Mouse (Mus musculus) bone marrow macrophage, adult 2 months (primary cell): Measurements from ENCODE around the gene Pop4. TPM values are rescaled to one million over a fixed set of nuclear protein-coding genes. Genes with fewer than 3 reads are reported as not detected.

Experiments
- H3K27ac ChIP-seq: 2 replicates; pipeline ENCODE4 v1.5.1; 2012; ENCODE audit warnings: low read depth, low read length; ENCODE audit not compliant: insufficient read depth
- H3K4me1 ChIP-seq: 2 replicates; pipeline ENCODE4 v1.6.1; 2012; ENCODE audit warnings: low read length; ENCODE audit not compliant: control insufficient read depth, insufficient read depth
- H3K4me3 ChIP-seq: 2 replicates; pipeline ENCODE4 v1.5.1; 2012; ENCODE audit warnings: mild to moderate bottlenecking, low read length, moderate library complexity; ENCODE audit not compliant: insufficient read depth
- CTCF ChIP-seq: IDR thresholded peaks from 2 replicates; pipeline ENCODE4 v1.5.1; 2012; ENCODE audit warnings: low read depth, mild to moderate bottlenecking, low read length, moderate library complexity
- POLR2A ChIP-seq: IDR thresholded peaks from 2 replicates; pipeline ENCODE4 v1.6.1; 2012; ENCODE audit warnings: mild to moderate bottlenecking, low read depth, low read length, borderline replicate concordance
- polyA plus RNA-seq: library from polyadenylated mRNA; stranded (reverse); fragments of >200 nt; gene quantifications from 2 replicates; pipeline ENCODE4 v1.2.4, GENCODE M21; 2012; ENCODE audit not compliant: missing spikeins, insufficient read depth, insufficient read length

Pop4 gene
- polyA plus RNA-seq, 1 experiment: 22.9 TPM

DNA sequence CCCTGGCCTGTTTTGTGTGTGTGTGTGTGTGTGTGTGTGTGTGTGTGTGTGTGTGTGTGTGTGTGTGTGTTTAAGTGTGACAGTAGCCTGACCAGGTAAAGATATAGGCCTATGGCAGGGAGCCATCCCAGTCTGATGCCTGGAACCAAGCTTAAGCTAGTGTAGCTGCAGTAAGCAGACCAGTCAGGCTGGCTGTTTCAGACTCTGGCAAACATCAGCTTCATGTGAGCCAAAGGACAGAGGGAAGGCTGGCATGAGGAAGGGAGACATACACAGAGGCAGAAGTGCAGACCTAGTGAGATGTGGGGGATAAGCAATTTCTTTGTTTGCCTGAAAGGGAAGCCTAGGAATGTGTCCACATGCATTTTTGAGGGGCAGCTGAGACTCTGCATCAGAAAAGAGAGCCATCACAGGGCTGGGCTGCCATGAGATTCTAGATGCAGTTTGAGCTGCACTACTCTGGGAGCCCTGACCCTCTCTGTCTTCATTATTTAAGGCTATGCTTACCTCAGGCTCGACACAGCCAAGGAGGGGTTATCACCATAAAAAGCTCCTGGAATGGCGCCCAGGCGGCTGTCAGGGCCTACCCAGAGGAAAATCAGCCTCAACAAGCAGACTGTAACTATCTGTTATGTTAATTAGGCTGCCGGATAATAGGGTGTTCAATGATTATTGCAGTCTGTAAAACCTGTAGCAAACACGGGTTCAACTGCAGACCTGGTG is 19.6 kb downstream of the Pop4 start:
- TF ChIP-seq POLR2A (no peak), CTCF (no peak)
- Histone ChIP-seq H3K4me1 (no peaks in the 10 kb centered on the region), H3K27ac (no peak overlapping the region), H3K4me3 (no peak overlapping the region)

DNA sequence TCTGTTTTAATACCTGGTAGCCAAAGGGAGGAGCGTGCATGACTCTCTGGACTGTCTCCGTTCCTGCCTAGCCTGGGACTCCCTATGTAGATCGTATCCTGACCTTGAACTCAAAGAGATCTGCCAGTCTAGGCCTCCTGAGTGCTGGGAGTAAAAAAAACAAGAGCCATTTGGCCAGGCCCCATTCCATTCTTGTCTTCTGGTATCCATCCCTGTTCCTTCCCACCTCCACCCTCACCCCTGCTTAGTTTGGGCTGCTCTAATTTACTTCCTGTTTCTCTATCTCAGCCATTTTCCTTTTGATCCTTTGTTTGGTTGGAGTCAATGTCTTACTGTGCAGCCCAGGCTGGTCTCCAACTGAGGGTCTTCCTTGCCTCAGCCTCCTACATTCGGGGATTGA is 28.8 kb downstream of the Pop4 start:
- no peak overlapping the region for H3K27ac ChIP-seq
- no peaks in the 10 kb centered on the region for H3K4me1 ChIP-seq
- TF ChIP-seq POLR2A: no peak
- no peak for TF ChIP-seq CTCF
- no peak overlapping the region for H3K4me3 ChIP-seq

DNA sequence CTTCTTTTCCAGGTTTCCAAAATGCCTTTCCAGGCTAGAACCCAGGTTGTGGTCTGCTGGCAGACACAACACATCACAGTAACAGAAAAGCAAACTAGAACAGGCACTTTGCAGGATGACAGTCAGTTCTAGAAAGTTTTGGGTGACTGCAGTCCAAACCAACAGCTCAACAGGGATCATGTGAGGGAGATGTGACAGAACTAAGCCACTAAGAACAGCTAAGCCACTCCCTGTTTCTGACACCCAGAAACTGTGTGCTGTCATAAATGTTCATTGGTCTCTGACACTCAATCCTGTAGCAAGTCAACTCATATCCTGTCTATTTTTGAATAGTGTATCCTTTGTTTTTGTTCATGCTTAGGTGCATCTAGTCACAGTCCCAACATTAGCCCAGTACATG is 34.1 kb downstream of the Pop4 start:
- H3K27ac ChIP-seq: no peak overlapping the region
- H3K4me3 ChIP-seq: no peak overlapping the region
- TF ChIP-seq POLR2A: no peak
- no peak for TF ChIP-seq CTCF
- H3K4me1 ChIP-seq: no peaks in the 10 kb centered on the region

DNA sequence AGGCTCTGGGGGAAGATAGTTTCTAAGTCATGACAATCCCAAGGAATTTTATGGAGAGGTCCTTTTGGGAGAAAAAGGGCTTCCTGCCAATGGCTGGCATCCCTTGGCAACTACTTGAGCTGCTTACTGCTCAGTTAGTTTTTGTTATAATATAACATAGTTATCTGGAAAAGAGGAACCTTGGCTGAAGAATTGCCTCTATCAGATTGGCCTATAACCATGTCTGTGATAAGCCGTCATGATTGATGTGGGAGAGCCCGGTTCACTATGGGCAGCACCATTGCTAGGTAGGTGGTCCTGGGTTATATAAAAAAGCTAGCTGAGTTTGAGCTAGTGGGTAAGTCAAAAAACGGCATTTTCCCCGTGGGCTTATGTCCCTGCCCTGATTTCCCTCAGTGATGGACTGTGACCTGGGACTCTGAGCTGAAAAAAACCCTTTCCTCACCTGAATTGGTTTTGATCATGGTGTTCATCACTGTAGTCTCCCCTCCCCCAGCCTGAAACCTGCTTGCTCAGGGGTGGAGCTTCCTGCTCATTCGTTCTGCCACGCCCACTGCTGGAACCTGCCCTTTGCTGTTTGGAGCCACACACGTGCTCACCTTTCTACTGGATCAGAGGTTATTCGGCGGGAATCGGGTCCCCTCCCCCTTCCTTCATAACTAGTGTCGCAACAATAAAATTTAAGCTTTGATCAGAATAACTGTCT is 34.7 kb downstream of the Pop4 start:
- TF ChIP-seq POLR2A (no peak), CTCF (no peak)
- H3K27ac ChIP-seq: no peak overlapping the region
- no peaks in the 10 kb centered on the region for H3K4me1 ChIP-seq
- H3K4me3 ChIP-seq: no peak overlapping the region

DNA sequence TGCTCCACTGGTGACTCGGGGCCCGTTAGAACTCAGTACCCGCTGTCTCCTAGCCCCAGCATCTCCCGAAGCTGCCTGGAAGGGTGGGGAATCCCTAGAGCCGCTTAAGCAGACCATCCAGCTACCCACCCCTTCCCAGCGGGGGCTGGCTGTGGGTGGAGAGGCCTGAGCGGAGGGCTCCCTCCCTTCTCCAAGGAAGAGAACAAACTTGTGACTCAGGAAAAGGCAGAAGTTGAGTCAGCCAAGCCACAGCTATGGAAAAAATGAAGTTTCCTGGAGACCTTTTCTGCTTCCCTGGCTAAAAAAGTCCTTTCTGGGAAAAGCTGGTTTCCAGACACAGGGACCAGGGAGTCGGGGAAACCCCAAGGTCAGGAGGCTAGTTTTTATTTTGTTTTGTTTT is 40.9 kb downstream of the Pop4 start:
- Histone ChIP-seq H3K4me3 (no peak overlapping the region), H3K4me1 (peaks cover 7% of the 10 kb centered on the region), H3K27ac (no peak overlapping the region)
- TF ChIP-seq CTCF (no peak), POLR2A (no peak)

DNA sequence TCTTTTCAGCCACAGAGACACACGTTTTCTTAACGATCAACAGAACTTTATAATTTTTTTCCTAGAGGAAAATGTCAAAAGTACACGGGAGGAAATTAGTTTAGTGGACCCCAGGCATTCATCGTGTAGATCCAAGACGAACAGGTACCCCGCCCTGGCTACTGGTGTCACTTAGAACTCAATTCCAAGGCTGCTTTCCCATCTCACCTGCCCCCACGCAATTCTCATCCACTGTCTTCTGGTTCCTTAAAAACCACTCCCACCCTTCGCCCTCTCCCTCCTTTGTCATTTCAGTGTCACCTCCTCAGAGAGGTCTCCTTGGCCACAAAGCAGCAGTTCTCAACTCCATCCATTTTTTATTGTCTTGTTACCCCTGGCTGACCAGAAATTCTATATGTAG is 42.9 kb downstream of the Pop4 start:
- Histone ChIP-seq H3K4me1 (peaks cover 7% of the 10 kb centered on the region), H3K27ac (no peak overlapping the region), H3K4me3 (peak overlapping the region; percentile 63)
- TF ChIP-seq POLR2A (no peak), CTCF (no peak)

DNA sequence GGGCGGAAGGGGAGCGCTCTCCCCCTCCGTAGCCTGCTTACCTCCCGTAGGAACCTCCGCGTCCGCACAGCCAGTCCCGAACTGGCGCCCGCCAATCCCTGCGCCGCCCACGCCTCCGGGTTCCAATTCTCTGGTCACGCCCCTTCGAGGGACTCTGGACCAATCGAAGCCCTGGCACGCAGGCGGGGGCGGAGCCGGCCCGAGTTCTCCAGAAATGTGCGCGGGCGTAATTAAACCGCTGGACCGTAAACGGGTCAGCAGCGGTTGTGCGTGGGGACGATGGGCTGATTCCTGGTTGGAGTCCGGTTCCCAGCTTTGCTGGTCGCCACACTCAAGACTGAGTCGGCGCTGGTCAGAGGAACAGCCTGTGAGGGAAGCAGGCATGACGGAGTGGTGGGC is 43.3 kb downstream of the Pop4 start, which contains the start of gene Plekhf1:
Gene Plekhf1, minus strand, starts transcription at position 117 of the 399 bp plus-strand sequence.
- Histone ChIP-seq H3K27ac (no peak within 1 kb of the TSS), H3K4me3 (peak within 1 kb of the TSS; percentile 63), H3K4me1 (peaks cover 7% of the 10 kb centered on the region)
- no peak for TF ChIP-seq CTCF
- TF ChIP-seq POLR2A: no peak

DNA sequence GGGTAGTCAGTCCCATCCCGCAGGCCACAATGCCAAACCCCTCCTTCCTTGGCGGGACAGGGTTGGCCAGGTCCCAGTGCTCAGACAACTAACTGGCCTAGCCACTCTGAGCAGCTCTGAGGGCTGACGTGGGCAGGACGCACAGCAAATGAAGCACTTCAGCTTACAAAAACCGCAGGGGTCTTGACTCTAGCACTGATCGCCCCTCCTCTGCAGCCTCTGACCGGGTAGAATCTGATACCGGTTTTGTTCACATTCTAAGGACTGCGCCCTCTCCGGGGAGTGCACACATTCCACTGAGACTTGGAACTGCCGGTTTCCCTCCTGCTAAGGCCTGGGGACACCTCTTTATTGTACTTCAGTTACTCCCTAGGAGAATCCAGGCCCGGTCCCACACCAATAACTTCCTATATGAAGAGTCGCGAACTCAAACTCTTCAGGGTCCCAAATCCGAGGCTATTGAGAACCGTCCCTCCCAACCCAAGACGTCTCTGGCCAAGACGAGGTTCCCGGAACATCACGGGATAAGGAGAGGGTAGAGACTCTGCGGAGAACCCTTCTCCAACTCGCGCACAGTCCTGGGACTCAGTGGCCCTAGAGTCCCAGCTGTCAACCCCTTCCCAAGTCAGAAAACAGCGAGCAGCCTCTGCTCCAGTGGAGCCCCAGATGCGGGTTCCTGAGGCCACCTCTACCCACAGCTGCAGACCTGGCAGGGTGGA is 43.9 kb downstream of the Pop4 start:
- peaks cover 7% of the 10 kb centered on the region for H3K4me1 ChIP-seq
- TF ChIP-seq CTCF (no peak), POLR2A (0 out of 2 replicates have a peak, but pooled peaks have one; percentile 38)
- H3K4me3 ChIP-seq: peak overlapping the region; percentile 63
- H3K27ac ChIP-seq: no peak overlapping the region

DNA sequence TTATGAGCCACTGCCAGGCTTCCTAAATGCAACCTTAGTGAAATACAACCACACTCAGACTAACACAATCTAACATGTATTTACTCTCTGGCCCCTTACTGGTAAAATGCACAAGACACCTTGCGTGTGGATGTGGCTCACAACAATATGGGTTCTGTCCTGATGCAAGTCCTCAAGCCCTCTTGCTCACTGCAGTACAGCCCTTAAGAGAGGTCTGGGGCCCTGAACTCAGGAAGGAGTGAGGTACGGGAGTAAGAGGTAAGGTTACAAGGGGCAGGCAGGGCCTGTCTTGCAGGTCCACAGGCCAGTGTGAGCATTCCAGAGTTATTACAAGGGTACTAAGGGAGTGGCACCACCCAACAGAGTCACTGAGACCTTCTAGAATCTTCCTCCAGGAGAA is 45.0 kb downstream of the Pop4 start:
- TF ChIP-seq CTCF (no peak), POLR2A (no peak)
- Histone ChIP-seq H3K4me1 (peaks cover 7% of the 10 kb centered on the region), H3K27ac (no peak overlapping the region), H3K4me3 (no peak overlapping the region)

DNA sequence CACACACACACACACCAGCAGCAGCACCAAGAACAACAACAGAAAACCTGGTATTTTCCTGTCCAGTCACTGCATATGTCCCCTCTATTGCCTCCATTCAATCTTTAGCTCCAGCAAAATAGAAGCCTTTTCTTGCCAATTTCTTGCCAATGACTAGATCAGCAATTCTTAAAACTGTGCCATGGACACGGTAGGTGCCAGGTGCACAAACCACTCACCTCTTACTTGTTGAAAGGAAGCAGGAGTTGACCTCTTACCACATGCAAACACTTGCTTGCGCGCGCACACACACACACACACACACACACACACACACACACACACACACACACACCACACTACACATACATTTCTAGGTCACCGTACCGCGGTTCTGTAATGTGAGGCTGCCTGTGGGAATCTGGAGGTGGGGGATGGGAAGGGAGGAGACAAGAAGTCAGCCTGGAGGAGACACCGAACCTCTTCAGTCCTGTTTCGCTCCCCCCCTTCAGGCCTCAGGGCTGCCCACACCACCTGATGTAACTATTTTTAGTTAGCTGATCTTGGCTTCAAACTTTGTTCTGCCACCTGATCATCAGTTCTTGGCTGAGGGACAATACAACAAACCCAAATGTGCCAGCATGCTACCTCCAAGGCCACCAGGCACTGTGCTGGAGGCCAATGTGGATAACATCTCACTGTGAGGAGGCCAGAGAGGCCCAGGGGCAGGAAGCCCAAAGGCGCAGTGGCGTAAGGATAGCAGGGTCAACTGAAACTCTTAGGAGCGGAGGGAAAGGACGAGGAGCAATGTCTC is 46.5 kb downstream of the Pop4 start:
- no peak overlapping the region for H3K4me3 ChIP-seq
- H3K27ac ChIP-seq: no peak overlapping the region
- TF ChIP-seq CTCF: no peak
- TF ChIP-seq POLR2A: no peak
- H3K4me1 ChIP-seq: peaks cover 3% of the 10 kb centered on the region; the same call in 1 of the 2 replicates
